Mouse (Mus musculus) liver, embryonic 14.5 days (tissue): Measurements from ENCODE around the gene Gm44790.

ENCODE experiments used
- CTCF ChIP-seq: IDR thresholded peaks from 2 replicates; pipeline ENCODE4 v1.5.1; 2016; ENCODE audit warnings: antibody characterized with exemption, low read depth, control low read depth
- EP300 ChIP-seq: IDR thresholded peaks from 2 replicates; pipeline ENCODE4 v1.6.1; 2016; ENCODE audit warnings: antibody characterized with exemption, low read depth

- TF ChIP-seq EP300 = no peak
- no peak for TF ChIP-seq CTCF
Observed at GRCm38 (mm10) chr6:86463079-86463478, 36.6 kb downstream of the Gm44790 start.
